Mouse (Mus musculus): Measurements from ENCODE around the gene Gm20835.
"Not testable (repeated sequence)": the region's sequence is repeated elsewhere in the genome, so short reads cannot be mapped to it uniquely, and the experiment has no call there.

Gene Gm20835

GRCm38 (mm10) chrY:36735190-36735589 is at the start of gene Gm20835:
Gm20835 (minus strand) TSS chrY:36735290.
- not testable (repeated sequence) for DNase-seq

Measured in kidney, postnatal 14 days (tissue).